Mouse (Mus musculus) retina, postnatal 7 days (tissue): ENCODE measurements around the gene Kri1.
"Not testable (repeated sequence)": the region's sequence is repeated elsewhere in the genome, so short reads cannot be mapped to it uniquely, and the experiment has no call there.

Source experiments
- DNase-seq: peaks from one replicate; pipeline ENCODE4 v3.0.0-alpha.2; 2012; ENCODE audit warnings: low read depth, low spot score

Gene Kri1

DNA sequence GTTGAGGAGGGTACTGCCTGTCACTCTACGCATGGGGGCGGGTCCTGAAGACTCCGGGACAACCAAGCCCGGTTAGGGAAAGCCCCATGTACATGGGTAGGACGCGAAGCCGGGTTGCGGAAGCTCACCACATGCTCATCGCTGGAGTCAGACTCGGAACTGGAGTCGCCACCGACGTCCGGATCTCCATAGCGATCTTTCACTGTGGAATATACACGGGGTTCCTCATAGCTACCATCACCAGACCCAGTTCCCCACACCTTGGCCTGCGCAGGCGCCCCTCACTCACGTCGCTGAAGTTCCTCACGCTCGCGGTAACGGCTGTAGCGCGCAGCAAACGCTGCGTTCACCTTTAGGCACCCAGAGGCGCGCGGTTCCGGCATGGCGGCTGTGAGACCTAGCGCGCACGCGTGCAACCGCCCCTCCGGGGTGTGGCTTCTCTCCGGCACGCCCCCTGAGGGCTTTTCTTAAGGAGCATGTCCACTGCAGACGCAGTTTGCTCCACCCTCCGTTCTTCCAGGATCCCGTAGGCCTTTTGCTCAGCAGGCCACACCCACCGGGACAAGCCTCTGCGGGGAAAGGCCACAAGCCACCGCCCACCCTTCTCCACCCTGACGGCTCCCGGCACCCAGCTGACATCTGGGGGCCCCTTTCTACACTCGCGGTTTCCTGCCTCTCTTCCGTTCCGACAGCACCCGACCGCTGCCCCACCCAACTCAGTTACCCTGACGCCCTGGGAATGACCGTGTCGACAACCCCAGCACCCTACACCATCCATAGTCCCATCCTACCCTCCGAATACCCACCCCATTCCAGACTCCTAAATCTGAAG, at the start of gene Kri1:
Gene Kri1 (minus strand): TSS at position 399 of the 832 bp plus-strand sequence.
- DNase-seq = peak; percentile 95

DNA sequence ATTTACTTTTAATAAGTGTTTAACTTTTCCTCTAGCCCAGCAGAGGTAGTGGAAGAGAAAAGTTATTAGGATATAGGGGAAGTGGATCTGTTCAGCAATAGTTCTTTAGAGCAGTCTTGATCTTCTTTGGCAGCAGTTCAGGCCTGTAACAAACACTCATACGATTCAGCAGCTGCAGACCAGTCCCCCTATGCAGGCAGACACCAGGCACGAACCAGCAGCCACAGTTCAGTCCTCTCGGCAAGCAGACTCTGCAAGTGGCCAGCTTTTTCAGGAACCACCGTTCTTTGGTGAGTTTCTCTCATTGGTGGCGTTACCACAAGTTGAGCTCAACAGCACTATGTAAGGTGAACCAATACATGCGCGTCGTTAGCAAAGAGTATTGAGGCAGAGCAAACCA, 48.7 kb upstream of the Kri1 start:
- no peak for DNase-seq

GRCm38 (mm10) chr9:21335391-21335790, 47.6 kb upstream of the Kri1 start:
- DNase-seq = no peak

- no peak for DNase-seq
Observed at GRCm38 (mm10) chr9:21334747-21335146, 47.0 kb upstream of the Kri1 start.

- DNase-seq = no peak
Observed at GRCm38 (mm10) chr9:21333523-21333922, 45.8 kb upstream of the Kri1 start.

DNA sequence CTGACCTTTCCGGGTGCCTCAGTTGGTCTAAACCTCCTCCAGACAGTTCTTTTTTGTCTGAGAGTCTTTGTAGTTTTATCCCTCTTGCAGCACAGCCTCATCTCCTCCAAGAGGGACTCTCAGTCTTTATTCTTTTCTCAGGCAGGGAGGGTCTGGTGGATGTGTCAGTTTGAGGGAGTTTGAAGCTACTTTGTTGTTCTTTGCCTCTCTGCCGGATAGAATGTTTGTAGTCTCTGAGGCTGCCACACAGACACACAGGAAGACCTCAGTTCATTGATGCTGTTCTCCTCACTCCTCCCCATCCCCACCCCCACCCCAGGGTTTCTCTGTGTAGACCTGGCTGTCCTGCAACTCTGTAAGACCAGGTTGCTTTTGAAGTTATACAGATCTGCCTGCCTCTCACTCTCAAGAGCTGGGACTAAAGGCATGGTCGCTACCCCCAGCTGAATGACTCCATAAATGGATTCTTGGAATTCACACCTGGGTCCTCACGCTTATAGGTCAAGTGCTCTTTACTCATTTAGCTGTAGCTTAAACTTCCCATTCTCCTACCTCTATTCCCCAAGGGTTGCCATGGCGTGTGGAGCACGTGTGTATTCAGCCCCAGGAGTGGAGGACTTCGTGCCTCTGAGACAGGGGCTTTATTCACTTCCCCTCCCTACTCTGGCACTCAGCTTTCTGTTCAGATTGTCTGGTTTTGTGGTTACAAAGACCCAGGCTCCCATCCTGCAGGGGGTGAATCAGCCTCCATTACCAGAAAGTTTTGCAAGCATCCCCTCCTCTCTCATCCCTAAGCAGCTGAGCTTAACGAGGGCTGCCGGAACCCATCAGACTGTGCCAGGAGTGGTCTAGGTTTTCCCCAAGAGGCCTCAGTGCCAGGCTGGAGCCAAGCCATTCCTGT, 44.6 kb upstream of the Kri1 start:
- no peak for DNase-seq

- DNase-seq = no peak
Observed at GRCm38 (mm10) chr9:21331365-21332140, 43.8 kb upstream of the Kri1 start.

DNA sequence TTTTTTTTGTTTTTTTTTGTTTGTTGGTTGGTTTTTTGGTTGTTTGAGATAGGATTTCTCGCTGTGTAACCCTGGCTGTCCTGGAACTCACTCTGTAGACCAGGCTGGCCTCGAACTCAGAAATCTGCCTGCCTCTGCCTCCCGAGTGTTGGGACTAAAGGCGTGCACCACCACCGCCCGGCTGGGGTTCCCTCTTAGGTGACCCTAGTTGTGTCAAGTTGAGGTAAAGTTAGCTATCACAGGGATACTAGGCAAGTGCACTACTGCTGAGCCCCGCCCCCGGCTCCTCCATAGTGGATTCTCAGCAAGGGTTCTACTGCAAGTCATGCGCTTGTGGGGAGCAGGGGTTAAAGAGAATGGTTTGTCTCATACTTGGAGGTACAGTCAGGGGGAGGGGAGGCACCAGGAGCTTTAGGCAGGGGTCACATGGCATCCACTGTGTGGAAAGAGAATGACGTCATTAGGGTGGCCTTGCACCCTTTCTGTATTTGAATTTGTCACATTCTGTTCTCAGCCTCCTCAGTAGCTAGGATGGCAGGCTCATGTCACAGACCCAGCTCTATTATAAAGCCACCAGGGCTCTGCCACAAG, 42.0 kb upstream of the Kri1 start:
- no peak for DNase-seq

DNA sequence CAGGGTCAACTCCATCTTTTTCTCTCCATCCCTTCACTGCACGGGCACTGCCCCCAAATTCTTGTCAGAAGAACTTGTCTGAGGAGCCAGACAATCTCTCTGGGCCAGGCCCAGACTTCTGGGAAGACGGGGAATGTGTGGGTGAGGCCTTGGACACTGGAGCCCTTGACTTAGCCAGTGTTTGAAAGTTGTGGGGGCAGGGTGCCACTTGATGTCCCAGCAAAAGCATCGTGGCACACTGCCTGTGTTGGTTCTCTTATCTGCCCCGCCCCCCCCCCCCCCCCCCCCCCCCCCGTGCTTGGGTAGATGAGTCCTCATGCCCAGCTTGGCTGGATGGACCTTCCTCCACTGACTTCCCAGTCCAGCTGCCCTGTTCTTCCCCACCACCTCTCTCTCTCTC, 41.3 kb upstream of the Kri1 start:
- no peak for DNase-seq

DNA sequence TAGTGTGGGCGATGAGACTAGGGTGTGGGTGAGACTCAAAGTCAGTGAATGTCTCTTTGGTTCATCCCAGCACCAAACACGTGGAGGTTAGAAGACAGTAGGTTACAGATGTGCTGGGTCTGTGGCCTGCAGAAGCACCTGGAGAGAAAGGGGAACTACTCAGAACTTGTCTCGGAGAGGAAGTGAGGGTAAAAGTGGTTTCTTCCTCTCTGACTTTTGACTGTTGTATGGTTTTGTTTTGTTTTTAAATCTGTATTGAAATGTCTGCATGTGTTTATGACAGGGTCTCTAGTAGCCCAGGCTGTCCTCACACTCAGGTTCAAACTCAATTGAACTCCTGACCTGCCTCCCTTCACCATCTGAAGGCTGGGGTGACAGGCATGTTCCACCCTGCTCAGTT, 40.3 kb upstream of the Kri1 start:
- no peak for DNase-seq

DNA sequence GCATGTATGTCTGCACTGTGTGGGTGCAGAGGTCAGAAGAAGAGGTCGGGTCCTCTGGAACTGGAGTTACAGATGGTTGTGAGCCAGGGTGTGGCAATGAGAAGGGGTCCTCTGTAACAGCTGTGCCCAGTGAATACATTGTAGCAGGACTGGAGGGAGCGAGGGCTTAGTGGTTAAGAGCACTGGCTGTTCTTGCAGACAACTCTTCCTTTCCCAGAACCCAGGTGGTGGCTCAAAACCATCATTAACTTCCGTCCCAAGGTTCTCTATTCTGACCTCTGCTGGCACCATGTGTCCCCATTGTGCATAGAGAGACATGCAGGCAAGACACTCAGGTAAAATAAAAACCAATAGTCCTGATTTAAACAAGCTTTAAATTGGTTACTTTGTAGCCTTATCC, 39.8 kb upstream of the Kri1 start:
- no peak for DNase-seq

DNA sequence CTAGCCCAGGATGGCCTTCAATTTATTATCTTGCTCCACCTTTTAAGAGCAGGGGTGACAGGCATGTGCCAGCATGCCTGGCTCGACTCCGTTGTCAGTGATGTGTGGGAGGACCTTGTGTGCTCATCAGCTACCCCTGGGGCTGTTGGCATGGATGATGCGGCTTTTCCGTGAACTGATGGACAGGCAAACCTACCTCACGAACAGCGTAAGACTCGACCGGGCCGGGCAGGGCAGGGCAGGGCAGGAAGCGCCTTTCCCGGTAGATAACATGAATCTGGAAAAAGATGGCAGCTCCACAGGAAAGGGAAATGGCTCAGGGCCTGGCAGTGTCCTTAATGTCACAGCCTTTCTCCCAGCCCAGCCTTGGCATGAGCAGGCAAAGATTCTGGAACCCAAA, 36.5 kb upstream of the Kri1 start:
- DNase-seq = no peak

- DNase-seq = not testable (repeated sequence)
Observed at GRCm38 (mm10) chr9:21322917-21323297, 35.1 kb upstream of the Kri1 start.

DNA sequence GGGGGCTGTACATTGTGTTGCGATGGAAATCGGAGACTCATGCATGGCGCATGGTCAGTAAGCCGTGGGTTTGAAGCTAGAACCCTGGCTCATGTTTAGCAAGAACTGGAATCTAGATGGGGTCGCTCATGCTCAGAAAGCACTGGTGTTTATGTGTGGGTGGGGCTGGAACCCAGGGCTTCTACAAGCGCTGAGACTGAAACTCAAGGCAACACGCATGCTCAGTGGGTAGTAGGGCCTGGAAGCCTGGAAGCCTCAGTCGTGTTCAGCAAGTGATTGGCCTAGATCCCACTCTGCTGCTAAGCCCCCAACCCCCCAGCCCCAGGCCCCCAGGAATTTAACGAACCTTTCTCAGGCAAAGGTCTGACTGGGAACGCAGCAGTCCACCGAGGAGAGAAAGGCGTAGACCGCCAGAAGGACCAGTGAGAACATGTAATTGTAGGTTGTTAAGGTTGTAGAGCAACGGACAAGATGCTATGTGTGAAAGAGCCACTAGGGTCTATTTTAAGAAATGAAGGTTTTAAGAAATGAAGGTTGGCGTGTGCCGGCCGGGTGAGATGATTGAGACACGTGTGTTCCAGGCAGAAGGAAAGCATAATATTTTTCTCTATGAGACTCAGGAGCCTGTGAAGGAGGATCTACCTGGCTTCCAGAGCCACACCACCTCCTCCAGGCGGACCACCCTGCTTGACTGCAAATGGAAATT, 34.6 kb upstream of the Kri1 start:
- no peak for DNase-seq

DNA sequence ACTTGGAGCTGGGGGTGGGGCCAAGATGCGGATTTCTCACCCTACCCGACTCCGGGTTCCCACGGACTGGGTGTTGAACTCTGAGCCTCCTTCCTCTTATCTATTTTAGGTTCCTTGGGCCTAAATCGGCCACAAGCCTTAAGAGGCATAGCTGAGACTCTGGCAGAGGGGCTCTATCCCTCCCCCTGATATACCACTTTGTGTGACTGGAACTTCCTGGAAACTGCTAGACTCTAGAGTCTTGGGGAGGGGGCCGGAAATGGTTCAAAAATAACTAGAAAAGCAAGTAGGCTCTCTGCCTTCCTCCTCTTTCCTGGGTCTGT, 33.7 kb upstream of the Kri1 start:
- DNase-seq = no peak

- peak; percentile 78 for DNase-seq
Observed at GRCm38 (mm10) chr9:21320619-21321512, 33.1 kb upstream of the Kri1 start, which contains the start of gene Slc44a2. Gene Slc44a2, plus strand, starts transcription at chr9:21320698.

DNA sequence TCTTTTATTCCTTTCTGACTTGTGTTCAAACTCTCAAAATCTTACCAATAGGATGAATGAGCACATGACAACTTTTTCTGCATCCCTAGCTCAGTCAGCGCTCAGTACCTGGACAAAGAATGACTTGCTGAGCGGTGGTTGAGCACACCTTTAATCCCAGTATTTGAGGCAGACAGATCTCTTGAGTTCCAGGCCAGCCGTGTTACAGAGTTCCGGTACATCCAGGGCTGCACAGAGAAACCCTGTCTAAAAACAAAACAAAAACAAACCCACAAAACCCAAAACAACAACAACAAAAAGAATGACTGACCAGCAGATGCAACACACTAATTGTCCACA, 32.5 kb upstream of the Kri1 start:
- DNase-seq = no peak

DNA sequence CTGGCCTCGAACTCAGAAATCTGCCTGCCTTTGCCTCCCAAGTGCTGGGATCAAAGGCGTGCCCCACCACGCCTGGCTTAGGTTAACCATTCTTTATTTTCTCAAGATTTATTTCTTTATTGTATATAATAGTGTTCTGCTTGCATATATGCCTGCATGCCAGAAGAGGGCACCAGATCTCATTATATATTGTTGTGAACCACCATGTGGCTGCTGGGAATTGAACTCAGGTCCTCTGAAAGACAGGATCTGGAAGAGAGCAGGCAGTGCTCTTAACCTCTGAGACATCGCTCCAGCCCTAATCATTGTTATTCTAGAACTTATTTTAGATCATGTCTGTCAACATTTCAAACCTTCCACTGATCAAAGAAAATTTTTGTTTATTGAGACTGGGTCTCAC, 31.7 kb upstream of the Kri1 start:
- no peak for DNase-seq

- no peak for DNase-seq
Observed at GRCm38 (mm10) chr9:21318792-21319191, 31.0 kb upstream of the Kri1 start.

GRCm38 (mm10) chr9:21316696-21317095, 28.9 kb upstream of the Kri1 start:
- no peak for DNase-seq
